Mouse (Mus musculus): Measurements from ENCODE around the gene S1pr5. TPM values are rescaled to one million over a fixed set of nuclear protein-coding genes. Genes with fewer than 3 reads are reported as not detected.
"Not testable (repeated sequence)": the region's sequence is repeated elsewhere in the genome, so short reads cannot be mapped to it uniquely, and the experiment has no call there.

S1pr5 gene
- total RNA-seq, 2 experiments from 2014 or later = 0.09 to 0.12 TPM

DNA sequence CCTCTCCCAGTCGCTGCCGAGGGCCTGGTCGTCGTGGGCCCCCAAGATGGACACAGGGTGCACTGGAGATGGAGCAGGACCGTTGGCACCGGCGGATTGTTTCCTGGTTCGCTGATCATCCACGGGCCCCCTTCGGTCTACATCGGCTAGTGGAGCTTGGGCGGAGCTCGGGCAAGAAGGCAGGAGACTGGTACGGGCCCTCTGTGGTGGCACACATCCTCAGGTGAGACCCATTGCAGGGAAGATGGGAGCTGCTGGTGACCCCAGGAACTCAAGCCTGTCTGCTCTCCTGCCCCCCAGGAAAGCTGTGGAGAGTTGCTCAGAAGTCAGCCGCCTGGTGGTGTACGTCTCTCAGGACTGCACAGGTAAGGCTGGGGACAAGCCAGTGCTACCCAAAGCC is 20.1 kb upstream of the S1pr5 start:
- no peak for DNase-seq (ENCODE audit: low spot score)

GRCm38 (mm10) chr9:21266889-21267288 is 18.6 kb upstream of the S1pr5 start:
- DNase-seq (ENCODE audit: low spot score) = no peak

DNA sequence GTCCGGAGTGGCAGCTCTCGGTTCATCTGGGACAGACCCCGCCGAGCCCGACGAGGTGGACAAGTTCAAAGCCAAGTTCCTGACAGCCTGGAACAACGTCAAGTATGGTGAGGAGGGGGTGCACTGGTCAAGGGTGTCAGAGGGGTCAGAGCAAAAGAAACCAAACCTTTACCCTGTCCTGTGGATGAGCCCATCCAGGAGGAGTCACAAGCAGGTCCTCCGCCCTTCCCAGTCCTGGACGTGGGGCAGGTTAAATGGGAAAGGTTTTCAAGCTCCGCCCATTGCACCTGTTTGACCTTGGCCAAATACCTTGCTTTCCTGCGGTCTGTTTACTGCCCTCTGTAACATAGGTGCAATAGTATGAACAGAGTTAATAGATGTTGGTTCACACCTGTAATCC is 17.4 kb upstream of the S1pr5 start:
- peak; percentile 15 for DNase-seq (ENCODE audit: low spot score)

DNA sequence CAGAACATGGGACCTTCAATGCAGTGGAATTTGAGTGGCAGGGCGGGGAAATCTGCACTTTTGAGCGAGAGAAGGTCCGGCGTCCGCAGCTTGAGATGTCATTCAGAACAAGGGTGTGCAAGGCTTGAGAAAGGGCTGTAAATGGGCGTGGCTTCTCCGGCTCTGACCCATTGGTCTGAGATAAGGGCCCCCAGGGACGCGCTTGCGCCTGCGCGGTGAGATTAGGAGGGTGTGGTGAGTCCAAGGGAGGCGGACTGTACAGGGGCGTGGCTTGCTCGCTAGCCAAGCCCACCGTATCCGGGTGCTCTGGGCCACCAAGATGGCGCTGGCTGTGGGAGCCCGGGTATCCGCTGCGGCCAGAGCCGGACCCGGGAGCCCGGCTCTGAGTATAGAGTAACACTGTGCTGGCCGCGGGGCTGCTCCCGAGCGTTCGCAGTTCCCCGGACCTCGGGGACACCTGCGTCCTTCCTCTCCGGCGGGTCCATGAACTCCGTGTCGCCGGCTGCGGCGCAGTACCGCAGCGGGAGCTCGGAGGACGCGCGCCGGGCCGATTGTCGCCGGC is 16.8 kb upstream of the S1pr5 start, which contains the start of gene Atg4d:
Atg4d (plus strand) TSS at position 294 of the 562 bp plus-strand sequence.
- peak; percentile 99 for DNase-seq (ENCODE audit: low spot score)

DNA sequence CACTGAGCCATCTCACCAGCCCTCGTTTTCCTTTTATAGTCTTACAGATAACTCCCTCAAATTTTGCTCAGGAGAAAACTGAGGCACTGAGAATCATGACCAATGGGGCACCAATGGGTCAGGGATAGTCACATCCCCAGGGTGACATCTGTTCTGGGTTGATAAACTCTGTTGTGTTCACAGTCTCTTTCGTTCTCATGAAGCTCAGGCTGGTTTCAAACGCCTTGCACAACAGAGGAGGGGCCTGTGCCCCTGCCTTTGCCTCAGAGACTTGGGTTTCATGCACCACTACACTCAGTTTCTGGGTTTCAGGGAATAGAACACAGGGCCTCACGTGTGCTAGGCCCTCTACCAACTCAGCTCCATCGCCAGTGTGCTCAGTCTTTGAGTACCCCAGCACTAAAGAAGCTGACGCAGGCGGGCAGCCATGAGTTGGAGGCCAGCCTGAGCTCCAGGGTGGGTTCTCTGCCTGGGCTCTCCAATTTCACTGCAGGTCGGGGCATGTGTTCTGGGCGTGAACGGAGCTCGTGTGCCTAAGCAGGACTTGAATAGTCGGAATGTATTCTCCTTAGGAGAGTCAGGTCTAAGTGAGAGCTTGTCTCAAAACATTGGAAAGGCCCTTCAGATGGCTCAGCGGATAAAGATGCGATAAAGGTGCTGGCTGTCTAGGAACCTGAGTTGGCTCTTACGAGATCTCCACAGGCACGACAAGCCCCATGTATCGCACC is 16.2 kb upstream of the S1pr5 start:
- no peak for DNase-seq (ENCODE audit: low spot score)

DNA sequence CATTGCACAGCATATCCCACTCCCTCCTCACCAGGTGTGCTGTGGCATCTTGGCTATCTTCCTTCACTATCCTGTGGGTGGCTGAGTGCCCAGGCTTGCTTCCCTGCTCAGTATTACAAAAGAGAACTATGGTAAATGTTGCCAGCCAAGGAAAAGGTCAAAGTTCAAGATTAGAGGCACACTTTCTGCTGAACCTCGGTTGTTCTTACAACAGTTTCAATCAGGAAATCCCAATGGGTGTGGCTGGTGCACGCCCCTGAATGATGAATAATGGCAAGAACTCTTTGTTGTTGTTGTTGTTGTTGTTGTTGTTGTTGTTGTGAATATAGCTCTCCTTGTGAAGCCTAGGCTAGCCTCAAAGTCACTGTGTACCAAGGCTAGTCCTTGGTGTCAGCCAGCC is 13.6 kb upstream of the S1pr5 start:
- no peak for DNase-seq (ENCODE audit: low spot score)

DNA sequence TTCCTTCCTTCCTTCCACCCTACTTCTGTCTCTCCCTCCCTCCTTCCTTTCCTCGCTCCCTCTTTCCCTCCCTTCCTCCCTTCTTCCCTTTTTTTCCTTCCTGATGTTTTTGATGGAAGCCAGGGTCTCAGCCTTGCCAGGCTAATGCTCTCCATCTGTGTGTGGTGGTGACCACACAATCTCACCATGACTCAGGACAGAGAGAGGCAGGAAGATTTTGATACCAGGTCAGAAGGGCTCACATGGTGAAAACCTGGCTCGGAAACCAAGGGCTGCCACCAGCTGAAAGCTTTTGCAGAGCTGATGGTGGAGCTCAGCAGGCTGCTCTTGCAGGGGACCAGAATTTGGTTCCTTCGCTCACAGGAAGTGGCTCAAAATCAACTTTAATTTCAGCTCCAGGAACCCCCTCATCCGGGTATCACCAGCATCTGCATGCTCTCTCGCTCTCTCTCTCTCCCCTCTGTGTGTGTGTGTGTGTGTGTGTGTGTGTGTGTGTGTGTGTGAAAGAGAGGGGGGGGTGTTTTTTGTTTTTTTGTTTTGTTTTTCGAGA is 12.3 kb upstream of the S1pr5 start:
- DNase-seq (ENCODE audit: low spot score) = no peak

GRCm38 (mm10) chr9:21256349-21256748 is 8.1 kb upstream of the S1pr5 start:
- DNase-seq (ENCODE audit: low spot score) = not testable (repeated sequence)

DNA sequence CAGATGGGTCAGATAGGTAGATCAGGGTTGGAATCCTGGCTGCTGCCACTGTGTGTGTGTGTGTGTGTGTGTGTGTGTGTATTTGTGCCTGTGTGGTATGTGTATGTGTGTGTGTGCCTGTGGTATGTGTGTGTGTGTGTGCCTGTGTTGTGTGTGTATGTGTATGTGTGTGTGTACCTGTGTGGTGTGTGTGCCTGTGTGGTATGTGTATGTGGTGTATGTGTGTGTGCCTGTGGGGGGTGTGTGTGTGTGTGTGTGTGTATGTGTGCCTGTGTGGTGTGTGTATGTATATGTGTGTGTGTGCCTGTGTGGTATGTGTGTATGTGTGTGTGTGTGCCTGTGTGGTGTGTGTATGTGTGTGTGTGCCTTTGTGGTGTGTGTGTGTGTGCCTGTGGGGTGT is 6.4 kb upstream of the S1pr5 start:
- no peak for DNase-seq (ENCODE audit: low spot score)

DNA sequence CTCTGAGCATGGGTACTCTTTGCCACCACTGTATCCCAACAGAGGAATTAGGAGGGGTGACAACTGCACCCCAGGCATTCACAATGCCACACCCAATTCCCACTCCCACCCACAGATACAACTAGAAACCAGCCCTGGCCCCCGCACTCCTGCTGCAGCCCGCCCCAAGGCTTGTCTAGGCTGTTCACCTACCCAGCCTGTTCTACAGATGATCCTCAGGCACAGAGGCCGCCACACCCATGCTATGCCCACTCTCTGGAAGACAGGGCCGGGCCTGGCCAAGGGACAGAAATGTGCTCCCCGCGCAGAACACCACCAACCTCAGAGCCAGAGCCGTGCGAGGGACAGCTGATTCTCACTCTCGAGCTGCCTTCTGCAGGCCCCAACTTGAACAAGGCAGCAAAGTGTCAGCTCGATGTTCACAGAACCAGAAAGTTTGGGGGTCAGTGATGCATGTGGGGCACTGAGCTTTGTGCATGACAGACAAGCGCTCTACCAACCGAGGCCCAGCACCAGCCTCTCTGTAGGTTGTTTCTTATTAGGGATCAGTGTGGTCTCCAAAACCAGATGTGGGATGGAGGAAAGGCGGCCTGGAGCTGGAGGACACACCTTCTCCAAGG is 3.0 kb upstream of the S1pr5 start:
- no peak for DNase-seq (ENCODE audit: low spot score)

DNA sequence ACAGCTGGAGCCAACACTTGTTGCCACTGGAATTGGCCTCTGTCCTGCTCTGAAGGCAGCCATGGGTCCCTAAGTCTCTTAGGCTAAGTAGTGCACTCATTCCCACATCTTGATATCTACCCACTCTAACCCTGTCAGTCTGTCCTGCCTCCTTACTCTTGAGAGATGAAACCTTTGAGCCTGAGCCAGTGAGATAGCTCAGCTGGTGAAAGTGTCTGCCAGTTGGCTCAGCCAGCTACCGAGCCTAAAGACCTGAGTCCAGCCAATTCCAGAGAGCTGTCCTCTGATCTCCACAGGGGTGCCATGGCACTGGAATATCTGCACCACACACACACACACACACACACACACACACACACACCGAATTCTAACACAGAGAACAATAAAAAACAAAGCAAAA is 2.3 kb upstream of the S1pr5 start:
- peak; percentile 46 for DNase-seq (ENCODE audit: low spot score)

DNA sequence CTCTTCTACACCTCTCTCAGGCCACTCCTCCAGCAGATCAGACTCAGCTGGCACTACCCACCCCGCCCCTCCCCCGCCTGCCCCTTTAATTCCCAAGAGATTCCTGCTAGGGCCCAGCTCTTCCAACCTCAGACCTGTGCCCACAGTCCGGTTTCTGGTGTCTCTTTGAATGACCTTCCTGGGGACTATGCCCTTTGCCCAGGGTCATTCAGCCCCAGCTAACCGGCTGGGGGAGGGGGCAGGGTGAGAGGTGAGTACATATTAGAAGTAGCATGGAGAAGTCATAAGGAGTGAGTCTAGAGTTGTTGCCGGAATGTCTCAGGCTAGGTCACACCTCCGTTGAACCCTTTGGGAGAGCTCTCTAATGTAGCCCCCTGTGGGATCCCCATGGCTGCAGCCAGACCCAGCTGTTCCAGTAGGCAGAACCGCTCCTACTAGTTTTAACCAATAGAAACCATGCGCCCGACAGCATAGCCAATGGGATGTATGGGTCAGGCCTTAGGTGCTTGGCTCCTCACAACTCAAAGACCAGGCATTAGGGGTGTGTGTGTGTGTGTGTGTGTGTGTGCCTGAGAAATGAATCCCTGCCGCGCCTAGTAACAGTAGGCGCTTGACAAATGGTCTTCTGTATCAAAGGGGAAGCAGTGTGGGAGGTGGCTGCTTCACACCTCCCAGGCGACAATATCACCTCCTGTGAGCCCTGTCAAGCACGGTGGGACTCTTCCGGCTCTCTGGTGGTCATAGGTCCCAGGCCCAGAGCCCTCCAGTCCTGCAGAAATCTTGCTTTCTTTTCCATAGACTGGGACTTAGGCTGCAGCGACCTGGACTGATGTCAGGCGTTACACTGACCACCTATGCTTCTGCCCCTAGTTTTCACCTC is 1.6 kb upstream of the S1pr5 start:
- DNase-seq (ENCODE audit: low spot score) = no peak

DNA sequence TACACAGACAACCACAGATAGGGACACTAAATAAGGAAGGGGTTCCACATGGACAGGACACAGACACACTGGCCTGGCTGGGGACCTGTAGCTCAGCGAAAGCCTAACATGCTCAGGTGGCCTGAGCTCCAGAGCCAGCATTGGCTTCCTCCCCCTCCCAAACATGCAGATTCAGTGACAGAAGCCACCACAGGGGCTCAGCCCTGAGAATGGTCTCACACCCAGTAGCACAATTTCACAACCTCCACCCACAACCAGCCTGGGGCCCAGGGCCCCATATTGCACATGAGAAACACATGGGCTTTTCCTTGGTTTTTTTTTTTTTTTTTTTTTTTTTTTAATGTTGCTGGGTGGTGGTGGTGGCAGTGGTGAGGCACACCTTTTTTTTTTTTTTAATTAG is 1.9 kb downstream of the S1pr5 start:
- DNase-seq (ENCODE audit: low spot score) = no peak

DNA sequence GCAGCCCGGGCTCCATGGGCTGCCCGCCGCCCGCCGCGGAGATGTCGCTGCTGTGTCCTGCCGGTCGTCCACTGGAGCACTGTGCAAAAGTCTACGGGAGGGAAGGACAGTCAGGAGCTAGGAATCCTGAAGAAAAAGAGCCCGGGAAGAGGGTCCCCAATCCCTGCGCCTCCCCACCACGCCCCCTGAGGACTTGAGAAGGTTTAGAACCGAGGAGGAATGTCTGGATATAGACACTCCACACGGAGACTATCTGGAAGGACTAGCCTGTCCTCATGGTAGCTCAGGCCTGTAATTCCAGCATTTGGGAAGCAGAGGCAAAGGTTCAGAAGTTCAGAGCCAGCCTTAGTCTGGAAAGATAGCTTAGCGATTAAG is 3.1 kb downstream of the S1pr5 start:
- no peak for DNase-seq (ENCODE audit: low spot score)

GRCm38 (mm10) chr9:21244428-21245112 is 3.7 kb downstream of the S1pr5 start:
- no peak for DNase-seq (ENCODE audit: low spot score)

DNA sequence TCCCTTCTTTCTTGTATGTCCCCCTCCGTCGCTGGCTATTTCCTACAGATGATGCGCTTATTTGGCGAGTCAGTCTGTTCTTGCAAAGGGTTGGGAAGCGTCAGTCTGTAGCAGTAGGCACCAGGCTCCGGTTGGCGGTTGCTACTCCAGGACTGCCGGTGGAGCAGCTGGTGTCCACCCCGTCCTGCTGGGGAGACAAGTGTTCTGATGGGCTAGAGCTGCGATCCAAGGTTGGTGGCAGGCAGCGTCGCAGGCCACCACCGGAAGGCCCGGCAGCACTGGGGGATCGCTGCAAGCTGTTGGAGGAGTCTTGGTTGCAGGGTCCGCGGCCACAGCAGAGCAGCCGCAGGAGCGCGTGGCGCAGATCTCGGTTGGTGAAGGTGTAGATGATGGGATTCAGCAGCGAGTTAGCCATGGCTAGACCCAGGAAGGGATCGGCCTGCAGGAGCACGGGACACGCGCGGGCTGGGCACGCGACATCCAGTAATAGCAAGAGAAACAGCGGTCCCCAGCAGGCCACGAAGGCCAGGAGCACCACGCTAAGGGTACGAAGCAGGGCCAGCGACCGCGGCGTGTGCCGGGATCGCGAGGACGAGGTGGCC is 4.3 kb downstream of the S1pr5 start:
- DNase-seq (ENCODE audit: low spot score) = no peak

GRCm38 (mm10) chr9:21241343-21241742 is 6.9 kb downstream of the S1pr5 start:
- peak; percentile 82 for DNase-seq (ENCODE audit: low spot score)

DNA sequence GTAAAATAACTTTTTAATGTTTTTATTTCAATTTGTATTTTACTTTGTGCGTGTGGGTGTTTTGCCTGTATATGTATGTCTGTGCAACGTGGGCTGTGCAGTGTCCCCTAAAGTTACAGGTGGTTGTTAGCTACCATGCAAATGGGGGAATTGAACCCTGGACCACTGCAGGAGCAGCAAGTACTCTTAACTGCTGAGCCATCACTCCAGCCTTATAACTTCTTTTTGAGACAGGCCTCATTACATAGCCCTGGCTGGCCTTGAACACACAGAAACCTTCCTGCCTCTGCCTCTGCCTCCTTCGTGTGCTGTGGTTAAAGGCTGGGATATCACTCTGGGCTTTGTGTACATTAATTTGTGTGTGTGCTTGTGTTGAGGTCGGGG is 8.8 kb downstream of the S1pr5 start:
- no peak for DNase-seq (ENCODE audit: low spot score)

DNA sequence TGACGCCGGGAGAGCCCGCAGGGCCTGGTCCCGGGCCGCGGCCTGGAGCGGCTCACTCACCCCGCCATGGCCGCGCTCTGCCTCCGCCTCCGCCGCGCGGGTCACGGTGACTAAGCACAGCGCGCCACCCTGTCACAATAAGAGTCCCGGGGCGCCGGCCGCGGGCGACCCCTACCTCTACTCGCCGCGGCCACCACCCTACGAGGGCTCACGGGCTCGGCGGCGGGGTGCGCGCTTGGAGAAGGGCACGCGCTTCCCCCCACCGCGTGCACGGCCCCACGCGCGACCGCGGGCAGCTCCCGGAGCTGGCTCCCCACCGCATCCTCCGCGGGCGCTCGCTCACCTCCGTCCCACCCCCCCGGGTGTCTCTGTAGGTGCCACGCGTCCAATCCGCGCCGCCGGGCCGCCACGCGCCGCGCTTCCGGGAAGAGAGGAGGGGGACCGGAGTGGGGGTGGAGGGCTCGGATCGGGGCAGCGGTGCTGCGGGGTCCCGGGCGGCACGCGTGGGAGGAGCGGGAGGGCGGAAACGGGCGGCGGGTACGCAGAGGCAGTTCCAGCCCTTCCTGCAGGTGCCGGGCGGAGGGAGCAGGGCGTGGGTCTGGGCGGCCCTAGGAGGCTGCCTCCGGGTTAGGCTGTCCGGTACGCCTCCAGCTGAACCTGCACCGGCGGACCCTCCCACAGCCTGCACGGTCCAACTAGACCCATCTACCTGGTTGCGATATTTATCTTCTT is 9.3 kb downstream of the S1pr5 start, which contains the start of gene Keap1:
Keap1 (minus strand) TSS at position 629 of the 732 bp plus-strand sequence.
- peak; percentile 79 for DNase-seq (ENCODE audit: low spot score)
